Mouse (Mus musculus) stomach, embryonic 15.5 days (tissue): ENCODE results near the gene Dctn1. TPM values are rescaled to one million over a fixed set of nuclear protein-coding genes. Genes with fewer than 3 reads are reported as not detected.

ENCODE experiments used
- ATAC-seq: fragments of 200-750 bp; cut with Nextera tagmentation; 2 replicates; pipeline ENCODE4 v1.8.0; 2017; ENCODE audit warnings: low read depth, moderate number of reproducible peaks, moderate TSS enrichment; ENCODE audit not compliant: insufficient read depth, low FRiP score
- H3K27ac ChIP-seq: fragments of 300-500 bp; sonication (generic); 2 replicates; pipeline ENCODE4 v1.5.1; 2015; ENCODE audit warnings: mild to moderate bottlenecking, inconsistent platforms
- H3K27me3 ChIP-seq: fragments of 300-500 bp; sonication (generic); replicated peaks from 2 replicates; pipeline ENCODE4 v1.6.1; 2015; ENCODE audit warnings: inconsistent platforms
- H3K36me3 ChIP-seq: fragments of 300-500 bp; sonication (generic); 2 replicates; pipeline ENCODE4 v1.6.1; 2015; ENCODE audit warnings: inconsistent platforms
- H3K4me1 ChIP-seq: fragments of 300-500 bp; sonication (generic); 2 replicates; pipeline ENCODE4 v1.6.1; 2015; ENCODE audit warnings: inconsistent platforms
- H3K4me2 ChIP-seq: fragments of 300-500 bp; sonication (generic); 2 replicates; pipeline ENCODE4 v1.6.1; 2015; ENCODE audit warnings: mild to moderate bottlenecking, inconsistent platforms
- H3K4me3 ChIP-seq: fragments of 300-500 bp; sonication (generic); replicated peaks from 2 replicates; pipeline ENCODE4 v1.5.1; 2015; ENCODE audit warnings: inconsistent platforms
- H3K9ac ChIP-seq: fragments of 300-500 bp; sonication (generic); 2 replicates; pipeline ENCODE4 v1.6.1; 2015; ENCODE audit warnings: inconsistent platforms
- H3K9me3 ChIP-seq: fragments of 300-500 bp; sonication (generic); 2 replicates; pipeline ENCODE4 v1.6.1; 2016; ENCODE audit warnings: inconsistent platforms
- WGBS: fragments of 180-500 bp; shearing (Covaris S2); methylation state at CpG from one replicate; pipeline ENCODE4 v1.1.7; 2015; 5-methylcytosine and 5-hydroxymethylcytosine counted together
- polyA plus RNA-seq: library from polyadenylated mRNA; unstranded; fragments of >200 nt; fragmentation: Nextera tagmentation; extraction: Ambion mirVana; gene quantifications from 2 replicates; pipeline ENCODE4 v1.2.1, GENCODE M21; 2015

Dctn1 gene
- polyA plus RNA-seq, 1 experiment from 2014 or later, result 86.1 TPM

- peaks cover 48% of the 10 kb centered on the region for H3K4me1 ChIP-seq
- H3K36me3 ChIP-seq, result no peaks in the 10 kb centered on the region
- no peaks in the 10 kb centered on the region for H3K9me3 ChIP-seq
- peak overlapping the region; percentile 87 for H3K4me2 ChIP-seq
- ATAC-seq, result peak; percentile 6; the same call in 1 of the 2 replicates
- no peaks in the 10 kb centered on the region for H3K27me3 ChIP-seq
- WGBS, result 3% methylated on average over 11 of the region's 11 CpGs
- H3K4me3 ChIP-seq, result peak overlapping the region; percentile 56
- peak overlapping the region; percentile 67 for H3K9ac ChIP-seq
- H3K27ac ChIP-seq, result peak overlapping the region; percentile 100
Measured at GRCm38 (mm10) chr6:83138056-83138455, 27.7 kb upstream of the Dctn1 start.

- Histone ChIP-seq H3K27ac (no peak overlapping the region), H3K4me1 (peaks cover 49% of the 10 kb centered on the region), H3K36me3 (no peaks in the 10 kb centered on the region), H3K9me3 (no peaks in the 10 kb centered on the region), H3K4me2 (no peak overlapping the region), H3K4me3 (no peak overlapping the region), H3K9ac (no peak overlapping the region), H3K27me3 (no peaks in the 10 kb centered on the region)
- no peak for ATAC-seq
- 84% methylated on average over 8 of the region's 8 CpGs for WGBS
Measured at GRCm38 (mm10) chr6:83140044-83140443, 25.7 kb upstream of the Dctn1 start.

GRCm38 (mm10) chr6:83141636-83142035 lies 24.1 kb upstream of the Dctn1 start:
- Histone ChIP-seq H3K9me3 (no peaks in the 10 kb centered on the region), H3K27ac (peak overlapping the region; percentile 44; the same call in 1 of the 2 replicates), H3K4me1 (peaks cover 33% of the 10 kb centered on the region), H3K27me3 (no peaks in the 10 kb centered on the region), H3K36me3 (peaks cover 2% of the 10 kb centered on the region; the same call in 1 of the 2 replicates), H3K4me3 (no peak overlapping the region), H3K9ac (no peak overlapping the region), H3K4me2 (peak overlapping the region; percentile 50)
- ATAC-seq, result no peak
- WGBS, result 39% methylated on average over 4 of the region's 4 CpGs

GRCm38 (mm10) chr6:83142211-83142731 lies 23.4 kb upstream of the Dctn1 start:
- Histone ChIP-seq H3K27me3 (no peaks in the 10 kb centered on the region), H3K9ac (no peak overlapping the region; the same call in 1 of the 2 replicates), H3K27ac (peak overlapping the region; percentile 44), H3K4me3 (peak overlapping the region; percentile 23), H3K4me1 (peaks cover 33% of the 10 kb centered on the region), H3K4me2 (peak overlapping the region; percentile 50), H3K36me3 (peaks cover 4% of the 10 kb centered on the region), H3K9me3 (no peaks in the 10 kb centered on the region)
- WGBS, result 12% methylated on average over 41 of the region's 41 CpGs
- no peak for ATAC-seq

GRCm38 (mm10) chr6:83142886-83143285 lies 22.8 kb upstream of the Dctn1 start:
- no peaks in the 10 kb centered on the region for H3K9me3 ChIP-seq
- ATAC-seq, result no peak
- WGBS, result 53% methylated on average over 11 of the region's 11 CpGs
- H3K27ac ChIP-seq, result peak overlapping the region; percentile 44; the same call in 1 of the 2 replicates
- H3K4me3 ChIP-seq, result no peak overlapping the region
- H3K36me3 ChIP-seq, result peaks cover 4% of the 10 kb centered on the region
- H3K4me1 ChIP-seq, result peaks cover 31% of the 10 kb centered on the region
- no peak overlapping the region for H3K9ac ChIP-seq
- no peaks in the 10 kb centered on the region for H3K27me3 ChIP-seq
- peak overlapping the region; percentile 50; the same call in 1 of the 2 replicates for H3K4me2 ChIP-seq

- H3K9ac ChIP-seq, result no peak overlapping the region
- H3K4me1 ChIP-seq, result peaks cover 14% of the 10 kb centered on the region
- no peak overlapping the region for H3K4me3 ChIP-seq
- peaks cover 21% of the 10 kb centered on the region for H3K36me3 ChIP-seq
- ATAC-seq, result no peak
- 53% methylated on average over 2 of the region's 2 CpGs for WGBS
- H3K27me3 ChIP-seq, result no peaks in the 10 kb centered on the region
- H3K9me3 ChIP-seq, result no peaks in the 10 kb centered on the region
- H3K4me2 ChIP-seq, result no peak overlapping the region
- no peak overlapping the region for H3K27ac ChIP-seq
Measured at GRCm38 (mm10) chr6:83145209-83145608, 20.5 kb upstream of the Dctn1 start.

GRCm38 (mm10) chr6:83145805-83146204 lies 19.9 kb upstream of the Dctn1 start:
- ATAC-seq, result no peak
- peaks cover 21% of the 10 kb centered on the region for H3K36me3 ChIP-seq
- no peaks in the 10 kb centered on the region for H3K27me3 ChIP-seq
- peaks cover 14% of the 10 kb centered on the region for H3K4me1 ChIP-seq
- no peak overlapping the region for H3K27ac ChIP-seq
- no peaks in the 10 kb centered on the region for H3K9me3 ChIP-seq
- H3K9ac ChIP-seq, result no peak overlapping the region
- WGBS, result 66% methylated on average over 9 of the region's 9 CpGs
- no peak overlapping the region for H3K4me3 ChIP-seq
- no peak overlapping the region for H3K4me2 ChIP-seq

GRCm38 (mm10) chr6:83147280-83147679 lies 18.4 kb upstream of the Dctn1 start:
- WGBS, result 56% methylated on average over 7 of the region's 7 CpGs
- Histone ChIP-seq H3K4me3 (no peak overlapping the region), H3K4me1 (peaks cover 8% of the 10 kb centered on the region), H3K9ac (no peak overlapping the region), H3K27me3 (no peaks in the 10 kb centered on the region), H3K36me3 (peaks cover 26% of the 10 kb centered on the region), H3K27ac (no peak overlapping the region), H3K4me2 (no peak overlapping the region), H3K9me3 (no peaks in the 10 kb centered on the region)
- ATAC-seq, result no peak

GRCm38 (mm10) chr6:83151721-83152120 lies 14.0 kb upstream of the Dctn1 start:
- peaks cover 8% of the 10 kb centered on the region; the same call in 1 of the 2 replicates for H3K4me1 ChIP-seq
- ATAC-seq, result no peak
- H3K9ac ChIP-seq, result no peak overlapping the region
- WGBS, result 41% methylated on average over 8 of the region's 8 CpGs
- H3K4me2 ChIP-seq, result no peak overlapping the region
- H3K27me3 ChIP-seq, result no peaks in the 10 kb centered on the region
- H3K4me3 ChIP-seq, result no peak overlapping the region
- H3K9me3 ChIP-seq, result no peaks in the 10 kb centered on the region
- no peak overlapping the region for H3K27ac ChIP-seq
- peaks cover 23% of the 10 kb centered on the region for H3K36me3 ChIP-seq

- ATAC-seq, result no peak
- H3K4me3 ChIP-seq, result no peak overlapping the region
Measured at GRCm38 (mm10) chr6:83153038-83153437, 12.7 kb upstream of the Dctn1 start.

GRCm38 (mm10) chr6:83153485-83153884 lies 12.2 kb upstream of the Dctn1 start:
- H3K9me3 ChIP-seq, result no peaks in the 10 kb centered on the region
- H3K4me2 ChIP-seq, result no peak overlapping the region
- no peak overlapping the region for H3K9ac ChIP-seq
- H3K4me1 ChIP-seq, result peaks cover 8% of the 10 kb centered on the region; the same call in 1 of the 2 replicates
- ATAC-seq, result no peak
- H3K4me3 ChIP-seq, result no peak overlapping the region
- no peaks in the 10 kb centered on the region for H3K27me3 ChIP-seq
- WGBS, result 74% methylated on average over 5 of the region's 5 CpGs
- peaks cover 17% of the 10 kb centered on the region for H3K36me3 ChIP-seq
- no peak overlapping the region for H3K27ac ChIP-seq

More at GRCm38 (mm10) chr6:83153038-83153437, 12.7 kb upstream of the Dctn1 start:
- peaks cover 8% of the 10 kb centered on the region; the same call in 1 of the 2 replicates for H3K4me1 ChIP-seq
- H3K27me3 ChIP-seq, result no peaks in the 10 kb centered on the region
- 84% methylated on average over 12 of the region's 12 CpGs for WGBS
- H3K9ac ChIP-seq, result no peak overlapping the region
- H3K27ac ChIP-seq, result no peak overlapping the region
- H3K36me3 ChIP-seq, result peaks cover 21% of the 10 kb centered on the region
- no peak overlapping the region for H3K4me2 ChIP-seq
- H3K9me3 ChIP-seq, result no peaks in the 10 kb centered on the region

GRCm38 (mm10) chr6:83155552-83156238 lies 10.0 kb upstream of the Dctn1 start:
- Histone ChIP-seq H3K4me1 (peaks cover 8% of the 10 kb centered on the region; the same call in 1 of the 2 replicates), H3K4me3 (peak overlapping the region; percentile 55), H3K27ac (no peak overlapping the region), H3K36me3 (0 out of 2 replicates have a peak, but pooled peaks cover 5% of the 10 kb centered on the region), H3K4me2 (peak overlapping the region; percentile 92), H3K9me3 (no peaks in the 10 kb centered on the region), H3K27me3 (peaks cover 3% of the 10 kb centered on the region), H3K9ac (no peak overlapping the region; the same call in 1 of the 2 replicates)
- WGBS, result 9% methylated on average over 23 of the region's 23 CpGs
- ATAC-seq, result no peak
